Mouse (Mus musculus) spleen, postnatal 36 days (tissue): ENCODE measurements around the gene Gm17581.
A peak's percentile ranks its signal among the peaks of the same experiment; 100 is the strongest.
"Not testable (repeated sequence)": the region's sequence is repeated elsewhere in the genome, so short reads cannot be mapped to it uniquely, and the experiment has no call there.

Experiments
- DNase-seq, 2 experiments: peaks; one replicate each; pipeline ENCODE4 v3.0.0; 2022; ENCODE audit warnings: low spot score in 2 of 2, mixed read lengths in 1 of 2

Gene Gm17581

DNA sequence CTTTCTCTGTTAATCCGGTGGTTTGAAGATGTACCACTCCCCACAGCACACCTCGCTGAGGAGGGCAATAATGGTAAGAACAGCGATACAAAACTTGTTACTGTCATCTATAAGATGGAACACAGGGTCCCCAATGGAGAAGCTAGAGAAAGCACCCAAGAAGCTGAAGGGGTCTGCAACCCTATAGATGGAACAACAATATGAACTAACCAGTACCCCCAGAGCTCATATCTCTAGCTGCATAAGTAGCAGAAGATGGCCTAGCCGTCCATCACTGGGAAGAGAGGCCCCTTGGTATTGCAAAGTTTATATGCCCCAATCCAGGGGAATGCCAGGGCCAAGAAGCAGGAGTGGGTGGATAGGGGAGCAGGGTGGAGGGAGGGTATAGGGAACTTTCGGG lies at the start of gene Gm17581:
Gene Gm17581, minus strand, starts transcription at position 101 of the 400 bp plus-strand sequence.
- DNase-seq: not testable (repeated sequence)

DNA sequence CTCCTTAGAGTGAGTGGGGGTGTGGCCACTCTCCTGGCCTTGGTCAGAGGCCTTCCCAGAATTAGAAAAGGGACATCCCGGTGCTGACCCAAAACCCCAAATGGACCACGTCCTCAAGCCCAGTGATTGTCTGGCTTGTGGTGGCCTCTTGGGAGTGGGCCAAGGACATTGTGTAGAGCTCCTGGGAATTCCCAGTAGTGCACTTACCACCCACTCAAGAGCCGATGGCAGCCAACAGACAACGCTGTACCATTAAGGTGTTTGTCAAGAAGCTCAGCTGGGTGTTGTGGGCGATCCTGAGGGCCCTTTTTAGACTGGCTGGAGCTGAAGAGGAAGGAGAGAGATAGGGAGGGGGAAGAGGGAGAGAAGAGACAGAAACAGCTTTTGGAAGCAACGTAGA lies 48.9 kb upstream of the Gm17581 start:
- DNase-seq: no peak

DNA sequence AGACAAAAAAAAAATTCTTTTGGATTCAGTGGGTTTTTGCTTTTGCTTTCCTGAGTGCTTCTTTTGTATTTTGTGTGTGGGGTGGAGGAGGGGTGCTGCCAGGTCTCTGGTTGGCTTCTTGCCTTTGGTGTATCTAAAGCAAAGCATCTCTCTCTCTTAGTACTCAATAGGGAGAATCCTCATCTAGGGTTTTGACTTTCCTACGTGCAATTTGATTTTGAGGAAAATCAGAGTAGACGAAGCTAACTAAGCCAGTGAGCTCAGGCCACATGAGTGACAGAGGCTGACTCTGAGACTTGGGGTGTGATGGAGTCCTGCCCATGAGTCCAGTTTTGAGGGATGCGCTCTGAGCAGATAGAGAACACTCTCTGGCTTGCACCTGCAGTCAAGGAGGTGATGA lies 43.8 kb upstream of the Gm17581 start:
- DNase-seq: no peak

DNA sequence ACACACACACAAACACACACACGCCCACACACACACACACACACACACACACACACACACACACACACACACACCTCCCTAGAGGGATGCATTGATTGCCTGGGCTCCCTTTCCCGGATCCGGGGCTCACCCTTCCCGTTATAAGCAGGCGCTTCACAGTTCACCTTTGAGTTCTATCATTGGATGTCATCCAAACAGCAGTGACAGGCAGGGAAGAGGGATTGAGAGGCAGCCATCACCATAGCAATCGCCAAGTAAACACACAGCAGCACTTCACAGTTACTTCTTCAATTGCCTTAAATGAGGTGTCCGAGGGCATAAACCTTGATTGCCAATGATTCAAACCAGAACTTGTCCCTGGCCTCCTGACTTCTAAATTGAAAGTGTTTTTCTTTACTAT lies 43.4 kb upstream of the Gm17581 start:
- no peak for DNase-seq

DNA sequence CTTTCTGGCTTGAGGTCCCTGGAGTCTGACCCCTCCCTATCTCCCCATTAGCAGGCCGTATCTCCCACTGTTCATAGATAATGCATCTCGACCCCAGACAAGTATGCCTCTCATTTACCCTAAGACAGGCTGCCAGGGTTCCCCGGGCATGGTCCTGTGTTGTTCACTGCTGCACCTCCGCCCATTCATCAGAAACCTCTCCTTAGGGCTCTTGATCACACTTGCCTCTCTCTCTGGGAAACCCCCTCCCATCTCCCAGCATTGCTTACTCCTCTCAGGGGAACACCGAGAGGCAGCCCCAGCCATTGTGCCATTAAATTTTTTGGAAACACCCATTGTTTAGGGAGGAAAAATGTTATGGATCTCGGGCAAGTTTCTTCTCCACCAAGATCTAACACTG lies 42.3 kb upstream of the Gm17581 start:
- no peak for DNase-seq

DNA sequence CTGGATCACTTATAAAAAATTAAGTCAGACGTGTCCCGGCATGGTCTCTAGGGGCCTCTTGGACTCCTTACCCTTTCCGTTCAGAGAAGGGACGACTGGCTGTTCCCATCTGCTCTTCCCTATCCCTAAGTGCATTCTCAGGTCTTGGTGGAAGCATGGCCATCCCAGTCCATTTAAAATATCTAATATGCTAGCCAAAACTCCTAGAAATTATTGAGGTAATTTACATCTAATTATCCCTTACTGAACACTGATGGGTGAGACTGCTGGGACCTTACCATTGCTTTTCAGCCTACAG lies 42.0 kb upstream of the Gm17581 start:
- no peak for DNase-seq

DNA sequence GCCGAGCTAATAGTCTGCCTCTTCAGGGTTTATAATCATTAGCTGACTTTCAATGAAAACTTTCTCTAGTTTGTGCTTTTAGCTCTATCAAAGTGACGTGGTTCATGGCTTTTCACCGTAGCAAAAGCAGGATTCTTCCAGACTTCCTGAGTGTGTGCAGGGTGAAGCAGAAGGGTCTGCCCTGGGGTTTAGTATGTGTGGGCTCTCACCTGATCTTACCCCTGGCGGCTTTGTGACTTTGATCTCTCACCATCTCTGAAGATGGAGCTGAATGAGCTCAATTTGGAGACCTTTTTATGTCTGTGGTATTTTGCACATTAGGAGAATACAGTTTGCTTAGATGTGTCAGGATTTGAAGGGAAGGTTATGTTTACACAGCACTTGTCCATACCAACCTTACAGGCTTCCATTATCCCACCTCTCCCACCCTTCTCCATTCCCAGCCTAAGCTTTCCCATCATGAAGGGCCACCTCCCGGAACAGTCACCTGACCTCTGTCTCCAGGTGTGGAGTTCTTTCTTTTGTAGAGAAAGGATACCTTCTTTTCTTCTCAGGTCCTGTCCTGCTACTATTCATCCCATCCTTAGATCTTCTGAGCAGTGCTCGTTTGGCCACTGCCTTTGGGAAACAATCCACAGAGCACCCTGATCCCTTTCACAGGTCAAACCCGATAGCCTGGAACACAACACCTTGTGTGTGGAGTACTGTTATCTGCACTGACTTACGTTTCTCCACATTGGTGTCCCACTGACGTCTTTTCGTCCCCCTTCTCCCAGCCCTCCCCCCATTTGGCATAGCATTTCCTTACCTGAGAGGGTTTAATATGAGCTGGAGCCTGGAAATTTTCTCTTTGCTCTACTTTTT lies 41.4 kb upstream of the Gm17581 start:
- no peak for DNase-seq

DNA sequence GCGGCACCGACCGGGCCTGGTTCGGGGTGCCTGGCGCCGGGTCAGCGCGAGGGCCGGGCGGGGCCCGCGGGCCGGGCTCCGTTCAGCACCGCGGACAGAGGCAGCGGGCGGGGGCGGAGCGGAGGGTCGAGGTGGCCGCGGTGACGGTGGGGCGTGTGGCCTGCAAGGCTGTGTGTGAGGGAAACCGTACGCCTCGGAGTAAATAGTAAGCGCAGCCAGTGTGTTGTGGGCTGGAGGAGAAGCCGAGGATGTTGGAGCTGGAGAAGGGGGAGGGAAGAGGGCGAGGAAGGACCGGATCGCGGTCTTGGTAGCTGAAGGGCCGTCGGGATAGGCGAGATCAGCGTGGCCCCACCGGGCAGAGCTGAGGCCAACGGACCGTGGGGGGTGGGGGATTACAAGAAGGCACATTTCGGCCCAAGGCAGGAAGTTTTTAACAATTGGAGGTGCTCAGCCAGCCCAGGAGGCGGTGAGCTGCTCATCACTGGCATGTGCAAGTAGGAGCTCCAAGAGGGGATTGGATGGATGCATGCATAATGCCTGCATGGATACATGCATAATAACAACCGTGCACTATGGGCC lies 40.1 kb upstream of the Gm17581 start:
- DNase-seq: no peak

DNA sequence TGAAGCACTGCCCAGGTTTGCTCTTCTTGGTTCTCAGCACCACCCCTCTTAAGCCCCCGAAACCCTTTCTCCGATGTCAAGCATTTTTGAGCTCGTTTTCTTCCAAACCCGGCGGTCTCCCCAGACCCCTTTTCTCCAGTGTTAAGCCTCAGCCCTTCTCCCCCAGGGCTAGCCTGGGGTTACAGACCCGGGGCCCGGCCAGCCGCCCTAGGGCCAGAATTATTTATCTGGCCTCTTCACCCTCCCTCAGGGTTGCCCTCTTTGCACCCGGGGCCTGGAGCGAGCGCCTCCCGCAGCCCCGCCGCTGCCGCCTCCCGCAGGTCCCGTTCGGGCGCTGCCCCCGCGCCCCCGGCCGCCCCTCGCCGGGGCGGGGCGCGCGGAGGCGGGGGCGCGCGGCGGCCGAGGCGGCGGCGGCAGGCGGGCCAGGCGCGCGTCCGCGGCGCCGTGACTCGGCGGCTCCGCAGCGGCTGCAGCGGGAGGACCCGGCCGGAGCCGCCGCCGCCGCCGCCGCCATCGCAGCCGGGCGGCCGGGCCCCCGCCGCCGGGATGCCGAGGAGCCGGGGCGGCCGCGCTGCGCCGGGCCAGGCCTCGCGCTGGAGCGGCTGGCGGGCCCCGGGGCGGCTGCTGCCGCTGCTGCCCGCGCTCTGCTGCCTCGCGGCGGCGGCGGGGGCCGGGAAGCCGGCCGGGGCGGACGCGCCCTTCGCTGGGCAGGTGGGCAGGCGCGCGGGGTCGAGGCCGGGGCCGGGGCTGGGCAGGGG lies 39.4 kb upstream of the Gm17581 start, which contains the start of gene Mmp24:
Gene Mmp24, plus strand, starts transcription at position 416 of the 758 bp plus-strand sequence.
- DNase-seq: no peak

DNA sequence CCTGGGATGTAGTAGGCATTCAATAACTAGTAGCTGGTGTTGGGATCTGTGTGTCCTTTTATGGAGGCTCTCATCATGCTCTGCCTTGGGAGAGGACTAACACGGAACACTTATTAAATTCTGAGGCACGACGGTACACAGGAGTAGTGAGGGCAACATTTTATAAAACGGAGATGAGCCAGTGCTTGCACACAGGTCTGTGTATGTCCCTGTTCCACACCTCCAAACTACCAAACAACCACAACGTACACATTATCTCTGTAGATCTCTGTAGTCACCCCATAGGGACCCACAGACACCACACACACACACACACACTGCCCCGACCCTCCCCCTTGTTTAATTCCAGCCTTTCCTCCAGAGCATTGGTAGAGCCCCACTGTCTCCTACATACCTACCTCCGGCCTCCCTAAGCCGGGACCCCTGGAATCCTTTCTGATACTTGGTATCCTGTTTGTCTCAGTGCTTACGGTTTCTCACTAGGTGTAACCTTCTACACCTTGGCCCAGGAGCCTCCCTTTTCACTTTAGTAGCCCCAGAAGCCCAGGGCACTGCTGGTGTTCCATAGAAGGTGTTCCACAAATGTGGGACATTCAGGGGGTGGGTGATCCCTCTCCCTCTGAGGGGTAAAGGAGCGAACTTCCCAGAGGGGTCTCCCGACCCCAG lies 38.7 kb upstream of the Gm17581 start:
- no peak for DNase-seq

DNA sequence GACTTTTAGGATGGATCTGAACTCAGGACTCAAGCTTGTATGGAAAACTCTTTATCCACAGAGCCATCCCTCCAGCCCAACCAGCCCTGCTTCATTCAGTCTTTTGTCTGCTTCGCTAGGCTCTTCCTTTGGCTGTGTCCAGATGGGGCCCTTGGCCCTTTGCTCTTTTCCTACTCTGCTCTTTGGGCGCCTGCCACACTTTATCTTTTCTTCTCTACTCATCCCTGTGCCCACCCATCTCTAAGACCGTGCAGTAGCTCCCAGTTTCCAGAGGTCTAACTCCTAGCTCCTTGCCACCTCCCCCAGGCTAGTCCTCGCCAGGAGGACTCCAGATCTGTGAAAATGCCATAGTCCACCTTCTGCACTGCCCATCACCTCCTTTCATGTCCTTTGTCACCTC lies 38.0 kb upstream of the Gm17581 start:
- no peak for DNase-seq

DNA sequence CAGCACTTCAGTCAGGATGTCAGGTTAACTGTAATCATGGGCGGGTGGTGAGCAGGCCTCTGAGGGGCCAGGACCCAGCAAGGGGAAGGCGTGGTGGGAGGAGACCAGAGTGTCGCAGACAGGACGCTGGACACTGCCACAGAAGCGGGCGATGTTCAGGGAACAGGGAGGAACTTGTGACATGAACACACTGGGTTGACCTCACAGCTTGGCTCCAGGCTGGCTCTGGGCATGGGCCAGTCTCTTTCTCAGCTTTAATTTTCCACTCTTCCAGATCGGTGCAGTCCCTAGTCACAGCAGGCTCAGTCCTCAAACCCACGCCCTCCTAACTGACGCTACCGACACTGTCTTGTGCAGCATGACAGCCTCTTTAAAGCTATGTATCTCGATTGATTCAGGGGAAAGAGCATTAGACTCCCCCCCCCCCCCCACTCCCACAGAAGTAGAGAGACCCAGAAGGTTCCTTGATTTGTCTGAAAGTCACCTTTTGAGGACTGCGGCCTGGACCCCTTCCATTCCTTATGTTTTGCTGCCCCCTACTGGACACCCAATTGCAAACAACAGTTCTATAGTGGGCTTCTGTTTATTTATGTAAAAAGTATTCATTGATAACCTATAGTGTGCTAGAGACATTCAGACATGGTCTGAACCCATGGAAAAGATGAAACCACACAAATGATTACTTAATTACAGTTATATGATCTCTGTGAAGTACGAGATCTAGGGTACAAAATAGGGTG lies 29.2 kb upstream of the Gm17581 start:
- DNase-seq: peak; percentile 53 to 69

DNA sequence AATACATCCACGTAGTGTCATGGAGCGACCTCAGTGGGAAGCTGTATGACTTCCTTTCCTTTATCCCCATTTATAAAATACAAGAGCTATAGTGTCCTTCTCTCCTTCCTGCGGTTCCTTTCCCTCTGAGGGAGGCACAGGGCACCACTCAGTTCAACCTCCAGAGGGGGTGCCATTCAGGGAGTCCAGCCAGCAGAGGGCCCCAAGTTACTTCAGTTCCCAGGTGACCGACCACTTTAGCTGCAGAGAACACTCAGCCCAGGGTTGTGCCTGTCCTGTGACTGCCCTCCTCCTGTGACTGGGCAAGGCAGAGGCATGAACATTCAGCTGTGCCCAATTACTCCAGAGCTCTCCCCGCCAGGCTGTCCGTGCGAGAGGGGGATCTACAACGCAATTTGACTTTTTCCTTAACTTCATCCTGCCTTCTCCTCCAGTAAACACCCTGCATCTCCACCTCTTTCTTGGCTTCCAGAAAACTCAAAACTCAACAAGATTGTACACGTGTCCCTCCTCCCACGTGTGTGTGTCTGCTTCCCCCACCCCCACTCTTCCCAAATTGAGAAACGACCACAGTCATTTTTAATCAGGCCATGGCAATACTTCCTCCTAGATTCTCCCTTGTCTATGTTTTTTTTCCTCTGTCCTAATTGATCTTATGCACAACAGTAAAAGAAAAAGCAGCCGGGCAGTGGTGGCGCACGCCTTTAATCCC lies 21.3 kb upstream of the Gm17581 start:
- DNase-seq: no peak

DNA sequence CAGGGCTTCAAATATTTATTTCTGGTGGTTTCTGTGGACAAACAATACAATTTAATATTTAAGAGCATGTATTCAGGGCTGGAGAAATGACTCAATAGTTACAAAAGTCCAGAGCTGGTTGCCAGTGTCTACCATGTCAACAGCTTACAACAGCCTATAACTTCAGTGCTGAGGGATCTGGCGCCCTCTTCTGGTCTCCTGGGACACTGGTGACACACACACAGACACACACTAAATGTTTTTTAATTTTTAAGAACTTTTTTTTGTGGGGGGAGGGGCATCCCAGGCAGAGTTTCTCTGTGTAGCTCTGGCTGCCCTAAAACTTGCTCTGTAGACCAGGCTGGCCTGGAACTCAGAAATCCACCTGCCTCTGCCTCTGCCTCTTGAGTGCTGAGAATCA lies 20.1 kb upstream of the Gm17581 start:
- DNase-seq: no peak

DNA sequence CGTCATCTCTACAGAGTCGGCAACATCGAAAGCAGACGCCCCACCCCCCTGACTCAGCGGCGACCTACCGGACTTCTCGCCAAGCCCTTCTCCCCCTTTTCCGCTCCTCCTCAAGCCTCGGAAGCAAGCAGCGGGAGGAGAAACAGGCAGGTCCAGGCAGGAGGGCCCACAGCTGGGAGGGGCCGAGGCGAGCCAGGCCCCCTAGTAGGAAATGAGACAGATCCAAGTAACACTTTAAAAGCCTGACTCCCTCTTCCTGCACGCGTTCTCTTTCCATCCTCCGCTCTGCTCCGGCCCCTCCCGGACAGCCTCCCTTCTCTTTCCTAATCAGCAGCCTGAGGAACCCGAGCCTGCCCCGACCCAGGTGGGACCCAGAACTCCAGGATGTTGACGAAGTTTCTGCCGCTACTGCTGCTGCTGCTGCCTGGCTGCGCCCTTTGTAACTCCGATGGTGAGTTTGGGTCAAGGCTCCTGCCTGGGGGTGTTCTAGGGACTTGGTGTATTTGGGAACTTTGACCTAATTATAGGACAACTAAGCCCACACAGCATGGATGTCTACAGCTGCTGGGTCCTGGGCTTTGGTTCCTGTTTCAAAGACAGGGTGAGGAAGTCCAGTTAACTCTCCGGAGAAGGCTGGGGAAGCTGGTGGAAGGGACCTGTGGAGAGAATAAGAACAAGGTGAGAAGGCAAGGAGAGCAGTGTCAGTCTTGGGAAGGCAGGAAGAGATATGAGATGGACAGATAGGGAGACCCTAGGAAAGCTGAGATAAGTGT lies 15.5 kb upstream of the Gm17581 start, which contains the start of gene Procr:
Gene Procr, plus strand, starts transcription at position 104 of the 773 bp plus-strand sequence.
- DNase-seq: peak in 1 of 2 experiments; percentile 13

DNA sequence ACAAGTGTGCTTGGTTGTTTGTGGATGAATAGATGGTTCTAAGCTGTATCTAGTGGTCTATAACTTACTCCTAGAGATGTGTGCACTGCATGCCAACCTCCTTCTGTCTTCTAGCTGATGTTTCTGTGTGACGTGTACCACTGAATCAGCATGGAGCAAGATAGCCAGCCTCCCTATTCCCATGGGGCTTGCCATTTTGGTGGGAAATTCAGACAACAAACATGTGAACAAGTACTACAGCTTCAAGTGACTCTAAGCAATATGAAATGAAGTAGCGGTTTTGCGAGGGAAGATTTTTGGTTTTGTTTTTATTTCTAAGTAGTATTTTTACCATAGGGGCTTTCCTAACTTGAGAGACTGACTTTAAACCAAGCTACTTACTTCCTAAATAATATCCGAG lies 13.7 kb upstream of the Gm17581 start:
- no peak for DNase-seq

DNA sequence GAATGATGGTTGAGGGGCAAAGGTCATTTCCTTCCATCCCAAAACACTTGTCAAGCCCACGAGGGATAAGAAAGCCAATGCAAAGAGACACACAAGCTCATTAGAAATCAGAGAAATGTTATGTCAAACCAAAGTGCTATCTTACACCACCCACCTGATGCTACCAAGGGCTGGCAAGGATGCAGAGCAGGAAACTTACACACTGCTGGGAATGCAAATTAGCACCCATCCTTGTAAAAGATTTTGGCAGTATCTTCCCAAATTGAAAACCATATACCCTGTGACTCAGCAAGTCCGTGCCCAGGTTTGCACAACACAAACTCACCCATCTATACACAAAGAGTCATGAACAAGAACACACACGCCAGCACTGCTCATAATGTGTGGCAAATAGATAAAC lies 9.8 kb upstream of the Gm17581 start:
- DNase-seq: no peak

DNA sequence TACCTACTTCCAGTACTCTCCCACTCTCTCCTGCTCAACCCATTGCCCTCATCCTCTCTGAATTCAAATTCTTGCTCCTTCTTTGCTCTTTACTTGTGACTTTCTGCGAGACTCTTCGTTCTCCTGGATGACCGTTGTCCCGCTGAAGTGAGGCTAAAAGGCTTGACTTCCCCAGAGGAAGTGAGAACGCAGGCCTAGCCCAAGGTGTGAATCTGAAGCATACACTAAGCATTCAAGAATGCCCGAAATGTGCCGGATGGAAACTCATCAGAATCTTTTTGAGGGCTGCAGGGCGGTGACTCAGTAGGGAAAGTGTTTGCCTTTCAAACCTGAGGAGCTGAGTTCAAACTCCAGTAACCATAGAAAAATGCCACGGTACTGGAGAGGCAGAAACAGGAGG lies 7.7 kb upstream of the Gm17581 start:
- DNase-seq: no peak

DNA sequence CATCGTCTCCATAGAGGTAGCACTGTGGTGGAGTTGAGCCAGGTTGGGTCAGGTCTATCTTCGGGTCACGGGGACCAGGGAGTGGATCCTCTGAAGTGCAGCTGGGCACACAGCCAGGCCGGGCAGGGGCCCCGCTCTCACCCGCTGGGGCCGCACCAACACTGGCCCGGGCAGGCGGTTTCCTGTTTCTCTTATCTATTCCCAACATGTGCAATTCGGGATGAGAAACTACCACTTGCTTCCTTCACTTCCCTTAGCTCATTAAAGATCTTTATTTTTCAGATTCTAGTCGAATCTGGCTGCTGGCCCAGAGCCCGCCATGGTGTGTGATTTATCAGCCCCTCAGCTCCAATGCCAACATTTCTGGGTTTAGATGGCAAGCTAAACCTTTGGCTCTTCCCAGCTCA lies 7.3 kb upstream of the Gm17581 start:
- DNase-seq: no peak

DNA sequence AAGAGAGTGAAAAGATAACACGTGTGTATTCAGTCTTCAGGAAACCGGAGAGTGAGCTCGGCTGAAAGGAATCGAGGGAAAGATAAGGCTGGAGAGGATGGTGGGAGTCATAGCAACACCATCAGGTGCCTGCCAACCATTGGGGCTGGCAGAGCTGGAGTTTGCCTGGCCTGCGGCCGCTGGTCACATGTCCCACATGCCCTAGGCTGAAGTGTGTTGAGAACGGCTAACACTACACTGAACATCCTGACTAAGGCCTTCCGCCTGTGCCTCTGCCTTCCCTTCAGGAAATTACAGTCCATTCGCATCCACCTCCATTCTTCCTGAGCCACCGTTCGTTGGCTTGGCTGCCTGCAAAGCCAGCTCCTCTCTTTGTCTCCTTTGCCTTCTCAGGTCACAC lies 6.5 kb upstream of the Gm17581 start:
- no peak for DNase-seq
